Mouse (Mus musculus) lung, adult 2 months (tissue): ENCODE measurements around the gene Trub2.

Experiments
- CTCF ChIP-seq: fragments of 200-500 bp; IDR thresholded peaks from 2 replicates; pipeline ENCODE4 v1.5.1; 2011; ENCODE audit warnings: mild to moderate bottlenecking, low read length, control low read depth; ENCODE audit not compliant: insufficient read depth
- POLR2A ChIP-seq: fragments of 200-500 bp; IDR thresholded peaks from 2 replicates; pipeline ENCODE4 v1.6.1; 2011; ENCODE audit warnings: low read depth, mild to moderate bottlenecking, control low read depth, low read length, borderline replicate concordance; ENCODE audit errors: extremely low read depth

GRCm38 (mm10) chr2:29714127-29714526 is 74.2 kb downstream of the Trub2 start:
- TF ChIP-seq CTCF (no peak), POLR2A (no peak)
